Comparison of ENCODE assay signal across 8 mouse cellular contexts in the genomic region with DNA sequence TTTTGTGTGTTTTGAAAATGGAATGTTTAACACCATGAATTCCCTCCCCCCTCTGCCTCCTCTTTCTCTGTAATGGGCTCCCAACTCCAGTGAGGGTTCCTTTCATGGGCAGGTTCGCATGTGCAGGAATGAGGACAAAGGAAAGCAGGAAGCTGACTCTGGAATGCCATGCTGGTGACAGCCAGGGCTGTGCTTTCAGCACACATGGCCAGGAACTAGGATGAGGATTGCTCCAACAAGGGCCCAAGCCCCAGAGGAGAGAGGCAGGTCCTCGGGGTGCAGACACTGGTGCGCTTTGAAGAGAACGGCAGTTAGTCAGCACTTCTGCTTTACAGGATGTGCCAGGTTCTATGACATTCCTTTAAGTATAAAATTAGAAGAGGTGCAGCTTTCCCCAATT.
DNase-seq lines count a peak whose midpoint lies in the region; ATAC-seq and TF ChIP-seq lines count a peak whose summit lies in the region.
"Had no signal": no experiment of that assay in that cellular context is flagged by ENCODE, and none has a peak within 500 bp of the region (broad histone marks: within the 10 kb centered on the region; RNA-seq: fewer than 3 reads in every experiment).

No protein-coding gene starts in this region.

- no peak for TF ChIP-seq CTCF in stomach, postnatal 0 days (IDR thresholded peaks at IDR 0.05; ENCODE audit: low read depth)
- TF ChIP-seq CTCF in cerebellum, adult 2 months (IDR thresholded peaks at IDR 0.05; ENCODE audit: borderline replicate concordance, insufficient read depth, low read depth, low read length) = no peak

- no peak for TF ChIP-seq POLR2A in cerebellum, adult 2 months (IDR thresholded peaks at IDR 0.05; ENCODE audit: borderline replicate concordance, insufficient read depth, low read length)

- 0 out of 2 replicates have a peak overlapping the region, but pooled peaks have one; percentile 16 for H3K27ac ChIP-seq in stomach, embryonic 15.5 days
- H3K27ac ChIP-seq in stomach, postnatal 0 days (replicated peaks) = no peak overlapping the region
- peak overlapping the region; percentile 80 for H3K27ac ChIP-seq in forebrain, embryonic 15.5 days (replicated peaks)
- H3K27ac ChIP-seq in cerebellum, adult 2 months (ENCODE audit: insufficient read depth, low read length) = no peak overlapping the region

- no peaks in the 10 kb centered on the region for H3K27me3 ChIP-seq in stomach, embryonic 15.5 days (replicated peaks)
- no peaks in the 10 kb centered on the region for H3K27me3 ChIP-seq in stomach, postnatal 0 days (ENCODE audit: control insufficient read depth, insufficient read depth, low read length)
- no peaks in the 10 kb centered on the region for H3K27me3 ChIP-seq in forebrain, embryonic 15.5 days
- H3K27me3 ChIP-seq in cerebellum, adult 2 months (ENCODE audit: control insufficient read depth, insufficient read depth, low read length) = no peaks in the 10 kb centered on the region
- H3K27me3 ChIP-seq: megakaryocyte, embryonic 14.5 days had no signal

- H3K9me3 ChIP-seq in stomach, embryonic 15.5 days = no peaks in the 10 kb centered on the region
- no peaks in the 10 kb centered on the region for H3K9me3 ChIP-seq in stomach, postnatal 0 days (ENCODE audit: control insufficient read depth, low read length)
- H3K9me3 ChIP-seq in forebrain, embryonic 15.5 days = no peaks in the 10 kb centered on the region
- H3K9me3 ChIP-seq: megakaryocyte, embryonic 14.5 days had no signal

- WGBS in stomach, embryonic 15.5 days = 35% methylated on average over 4 of the region's 4 CpGs
- 59% methylated on average over 4 of the region's 4 CpGs for WGBS in stomach, postnatal 0 days
- 7% methylated on average over 4 of the region's 4 CpGs for whole genome bisulfite sequencing in forebrain, embryonic 15.5 days
- 68% methylated on average over 4 of the region's 4 CpGs for WGBS in cerebellum, adult 2 months

- no peak overlapping the region for H3K9ac ChIP-seq in stomach, embryonic 15.5 days
- no peak overlapping the region for H3K9ac ChIP-seq in stomach, postnatal 0 days (ENCODE audit: low read length)
- H3K9ac ChIP-seq in forebrain, embryonic 15.5 days (replicated peaks) = no peak overlapping the region

- H3K4me2 ChIP-seq in stomach, embryonic 15.5 days = no peak overlapping the region
- no peak overlapping the region for H3K4me2 ChIP-seq in stomach, postnatal 0 days (replicated peaks; ENCODE audit: low read depth)
- H3K4me2 ChIP-seq in forebrain, embryonic 15.5 days (replicated peaks) = no peak overlapping the region

- H3K4me3 ChIP-seq in stomach, embryonic 15.5 days (replicated peaks) = no peak overlapping the region
- no peak overlapping the region for H3K4me3 ChIP-seq in stomach, postnatal 0 days (ENCODE audit: low read depth, low read length)
- no peak overlapping the region for H3K4me3 ChIP-seq in forebrain, embryonic 15.5 days
- no peak overlapping the region for H3K4me3 ChIP-seq in cerebellum, adult 2 months (replicated peaks; ENCODE audit: insufficient read depth, low read depth, low read length)
- H3K4me3 ChIP-seq: megakaryocyte, embryonic 14.5 days had no signal

- H3K36me3 ChIP-seq in stomach, embryonic 15.5 days = no peaks in the 10 kb centered on the region
- H3K36me3 ChIP-seq in stomach, postnatal 0 days (ENCODE audit: control insufficient read depth, insufficient read depth, low read length) = no peaks in the 10 kb centered on the region
- 0 out of 2 replicates have a peak, but pooled peaks cover 3% of the 10 kb centered on the region for H3K36me3 ChIP-seq in forebrain, embryonic 15.5 days

- DNase-seq in stomach, postnatal 0 days (ENCODE audit: low spot score) = no peak
- DNase-seq in cerebellum, adult 2 months = no peak
- no peak for DNase-seq in spleen, adult 18-20 months
- DNase-seq in cerebellum, postnatal 25 days = no peak

- no peak for TF ChIP-seq EP300 in stomach, postnatal 0 days (optimal IDR thresholded peaks at IDR 0.05)

- no peak for ATAC-seq in stomach, embryonic 15.5 days (ENCODE audit: insufficient read depth, low FRiP score, low read depth)
- no peak for ATAC-seq in stomach, postnatal 0 days (ENCODE audit: low FRiP score, low TSS enrichment)
- ATAC-seq in forebrain, embryonic 15.5 days (replicated peaks) = peak; percentile 70
- ATAC-seq in megakaryocyte progenitor cell, adult 5-6 weeks (replicated peaks; ENCODE audit: poor library complexity) = peak; percentile 42; the same call in 1 of the 2 replicates

- 0 out of 2 replicates have a peak, but pooled peaks cover 8% of the 10 kb centered on the region for H3K4me1 ChIP-seq in stomach, embryonic 15.5 days
- H3K4me1 ChIP-seq in stomach, postnatal 0 days (replicated peaks; ENCODE audit: control insufficient read depth, insufficient read depth) = no peaks in the 10 kb centered on the region
- H3K4me1 ChIP-seq in forebrain, embryonic 15.5 days = peaks cover 35% of the 10 kb centered on the region
- no peaks in the 10 kb centered on the region for H3K4me1 ChIP-seq in cerebellum, adult 2 months (ENCODE audit: control insufficient read depth, insufficient read depth, low read length)

Comparison
In these comparisons a context has a peak if more than half of its experiments do, and no peak if none do; other contexts are left out.
1. H3K27ac ChIP-seq: peak in stomach, embryonic 15.5 days (single experiment) and forebrain, embryonic 15.5 days (single experiment); none in stomach, postnatal 0 days (single experiment) and cerebellum, adult 2 months (single experiment).
2. ATAC-seq: peak in forebrain, embryonic 15.5 days (single experiment) and megakaryocyte progenitor cell, adult 5-6 weeks (single experiment); none in stomach, embryonic 15.5 days (single experiment) and stomach, postnatal 0 days (single experiment).